Mouse (Mus musculus) neural tube, embryonic 12.5 days (tissue): ENCODE data around the gene Slc8b1. TPM values are rescaled to one million over a fixed set of nuclear protein-coding genes. Genes with fewer than 3 reads are reported as not detected.

Source experiments
- ATAC-seq: fragments of 200-750 bp; cut with Nextera tagmentation; 2 replicates; pipeline ENCODE4 v1.8.0; 2017; ENCODE audit warnings: low read depth, mild to moderate bottlenecking, moderate TSS enrichment, moderate library complexity; ENCODE audit not compliant: low FRiP score
- H3K27ac ChIP-seq: fragments of 300-500 bp; sonication (generic); 2 replicates; pipeline ENCODE4 v1.5.1; 2016
- H3K27me3 ChIP-seq: fragments of 300-500 bp; sonication (generic); replicated peaks from 2 replicates; pipeline ENCODE4 v1.6.1; 2016; ENCODE audit warnings: mild to moderate bottlenecking
- H3K36me3 ChIP-seq: fragments of 300-500 bp; sonication (generic); 2 replicates; pipeline ENCODE4 v1.6.1; 2016; ENCODE audit warnings: mild to moderate bottlenecking
- H3K4me1 ChIP-seq: fragments of 300-500 bp; sonication (generic); 2 replicates; pipeline ENCODE4 v1.6.1; 2016
- H3K4me2 ChIP-seq: fragments of 300-500 bp; sonication (generic); replicated peaks from 2 replicates; pipeline ENCODE4 v1.6.1; 2016; ENCODE audit warnings: mild to moderate bottlenecking
- H3K4me3 ChIP-seq: fragments of 300-500 bp; sonication (generic); 2 replicates; pipeline ENCODE4 v1.5.1; 2016
- H3K9ac ChIP-seq: fragments of 300-500 bp; sonication (generic); 2 replicates; pipeline ENCODE4 v1.6.1; 2016; ENCODE audit warnings: mild to moderate bottlenecking
- H3K9me3 ChIP-seq: fragments of 300-500 bp; sonication (generic); 2 replicates; pipeline ENCODE4 v1.6.1; 2016; ENCODE audit warnings: mild to moderate bottlenecking
- WGBS: fragments of 180-500 bp; shearing (Covaris S2); methylation state at CpG from one replicate; pipeline ENCODE4 v1.1.7; 2016; 5-methylcytosine and 5-hydroxymethylcytosine counted together
- polyA plus RNA-seq: library from polyadenylated mRNA; unstranded; fragments of >200 nt; fragmentation: Nextera tagmentation; extraction: Ambion mirVana; gene quantifications from 2 replicates; pipeline ENCODE4 v1.2.1, GENCODE M21; 2016

The Slc8b1 gene
- polyA plus RNA-seq, 1 experiment from 2014 or later = 6.9 TPM

GRCm38 (mm10) chr5:120562956-120563913 lies 52.3 kb downstream of the Slc8b1 start:
- no peak overlapping the region for H3K4me3 ChIP-seq

DNA sequence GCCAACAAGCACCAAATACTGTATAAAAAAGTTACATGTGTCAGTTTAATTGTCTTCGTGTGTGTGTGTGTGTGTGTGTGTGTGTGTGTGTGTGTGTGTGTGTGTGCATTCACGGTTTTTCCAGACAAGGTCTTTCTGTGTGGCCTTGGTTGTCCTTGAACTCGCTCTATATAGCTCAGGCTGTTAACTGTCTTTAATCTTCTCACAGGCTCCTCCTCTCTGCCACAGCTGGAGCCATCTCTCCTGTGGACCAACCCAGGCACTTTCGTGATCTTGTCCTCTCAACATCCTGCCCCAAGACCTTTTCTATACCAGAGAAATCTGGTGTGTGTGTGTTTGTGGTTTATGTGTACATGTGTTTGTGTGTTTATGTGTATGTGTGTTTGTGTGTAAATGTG lies 52.9 kb downstream of the Slc8b1 start:
- H3K4me2 ChIP-seq = no peak overlapping the region
- H3K9me3 ChIP-seq = no peaks in the 10 kb centered on the region
- no peak overlapping the region for H3K27ac ChIP-seq
- ATAC-seq = no peak
- H3K9ac ChIP-seq = no peak overlapping the region
- 58% methylated on average over 4 of the region's 4 CpGs for WGBS
- no peak overlapping the region for H3K4me3 ChIP-seq
- H3K4me1 ChIP-seq = peaks cover 82% of the 10 kb centered on the region
- no peaks in the 10 kb centered on the region for H3K27me3 ChIP-seq
- H3K36me3 ChIP-seq = no peaks in the 10 kb centered on the region

More at GRCm38 (mm10) chr5:120562956-120563913, 52.3 kb downstream of the Slc8b1 start:
- no peaks in the 10 kb centered on the region for H3K9me3 ChIP-seq
- no peaks in the 10 kb centered on the region for H3K27me3 ChIP-seq
- H3K9ac ChIP-seq = no peak overlapping the region
- H3K27ac ChIP-seq = 0 out of 2 replicates have a peak overlapping the region, but pooled peaks have one; percentile 7
- H3K4me2 ChIP-seq = 0 out of 2 replicates have a peak overlapping the region, but pooled peaks have one; percentile 10
- WGBS = 57% methylated on average over 28 of the region's 28 CpGs
- ATAC-seq = no peak
- H3K4me1 ChIP-seq = peaks cover 82% of the 10 kb centered on the region
- H3K36me3 ChIP-seq = no peaks in the 10 kb centered on the region; the same call in 1 of the 2 replicates

DNA sequence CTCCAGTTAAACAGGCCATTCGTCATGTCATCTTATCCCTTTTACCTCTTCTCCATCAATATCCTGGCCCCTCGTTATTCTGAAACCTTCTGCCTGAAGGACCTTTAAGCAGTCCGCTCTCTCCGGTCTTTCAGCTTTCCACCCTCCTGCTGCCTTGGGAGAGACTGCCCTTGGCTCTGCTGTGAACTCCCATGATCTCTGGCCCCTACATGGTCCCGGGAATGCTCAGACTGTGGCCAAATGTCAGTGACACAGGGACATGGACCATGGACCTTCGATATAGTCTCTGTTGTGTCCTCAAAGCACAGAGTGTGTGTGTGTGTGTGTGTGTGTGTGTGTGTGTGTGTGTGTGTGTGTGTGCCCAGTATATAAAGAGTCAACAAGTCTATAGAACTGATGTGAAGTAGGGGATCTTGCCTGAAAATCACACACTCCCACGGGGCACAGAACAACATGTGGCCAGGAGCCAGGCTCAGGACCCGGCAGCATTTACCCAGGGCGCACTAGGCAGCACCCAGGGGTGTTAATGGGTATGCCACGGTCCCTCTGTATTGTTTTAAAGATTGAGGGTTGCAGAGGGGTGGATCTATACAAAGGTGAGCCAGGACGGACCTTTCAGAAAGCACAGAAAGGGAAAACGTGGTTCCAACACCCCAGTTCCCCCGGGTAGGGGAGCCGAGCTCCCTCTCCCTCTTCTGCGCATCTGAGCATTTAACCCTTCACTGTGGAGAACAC lies 54.4 kb downstream of the Slc8b1 start:
- 32% methylated on average over 15 of the region's 15 CpGs for WGBS
- no peaks in the 10 kb centered on the region for H3K36me3 ChIP-seq
- H3K9ac ChIP-seq = peak overlapping the region; percentile 38; the same call in 1 of the 2 replicates
- ATAC-seq = no peak
- no peaks in the 10 kb centered on the region for H3K9me3 ChIP-seq
- no peaks in the 10 kb centered on the region for H3K27me3 ChIP-seq
- H3K27ac ChIP-seq = peak overlapping the region; percentile 86
- H3K4me3 ChIP-seq = no peak overlapping the region
- H3K4me1 ChIP-seq = peaks cover 85% of the 10 kb centered on the region
- peak overlapping the region; percentile 40 for H3K4me2 ChIP-seq

DNA sequence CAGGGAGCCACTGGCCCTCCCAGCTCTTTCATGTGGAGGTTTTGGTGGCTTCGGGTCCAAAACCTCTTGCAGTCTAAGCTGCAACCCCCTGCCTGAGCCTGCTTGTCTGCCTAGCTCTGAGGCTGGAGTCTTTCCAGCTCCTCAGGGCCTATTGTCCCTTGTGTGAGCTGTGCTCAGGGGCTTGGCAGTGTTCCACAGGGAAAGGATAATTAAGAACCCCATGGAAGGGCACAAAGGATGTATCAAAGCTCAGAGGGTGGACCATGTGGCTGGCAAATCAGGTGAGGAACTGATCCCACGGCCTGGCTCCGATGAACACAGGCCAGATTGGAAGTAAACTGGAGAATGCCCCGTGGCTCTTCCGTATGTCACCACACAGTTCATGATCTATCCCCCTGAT lies 55.1 kb downstream of the Slc8b1 start:
- WGBS = 28% methylated on average over 5 of the region's 5 CpGs
- Histone ChIP-seq H3K4me1 (peaks cover 86% of the 10 kb centered on the region), H3K27me3 (no peaks in the 10 kb centered on the region)

GRCm38 (mm10) chr5:120566681-120567252 lies 55.8 kb downstream of the Slc8b1 start:
- H3K4me3 ChIP-seq = no peak overlapping the region
- WGBS = 45% methylated on average over 9 of the region's 9 CpGs
- no peaks in the 10 kb centered on the region for H3K27me3 ChIP-seq
- peak overlapping the region; percentile 40 for H3K4me2 ChIP-seq
- H3K27ac ChIP-seq = peak overlapping the region; percentile 86
- ATAC-seq = 0 out of 2 replicates have a peak, but pooled peaks have one; percentile 1
- H3K9me3 ChIP-seq = no peaks in the 10 kb centered on the region
- peaks cover 90% of the 10 kb centered on the region for H3K4me1 ChIP-seq
- H3K36me3 ChIP-seq = no peaks in the 10 kb centered on the region
- H3K9ac ChIP-seq = no peak overlapping the region

More for the DNA sequence above, 55.1 kb downstream of the Slc8b1 start:
- Histone ChIP-seq H3K9me3 (no peaks in the 10 kb centered on the region), H3K36me3 (no peaks in the 10 kb centered on the region), H3K4me2 (peak overlapping the region; percentile 40; the same call in 1 of the 2 replicates), H3K9ac (0 out of 2 replicates have a peak overlapping the region, but pooled peaks have one; percentile 38), H3K4me3 (no peak overlapping the region), H3K27ac (peak overlapping the region; percentile 86)
- ATAC-seq = peak; percentile 46

- no peak overlapping the region for H3K4me3 ChIP-seq
- H3K27ac ChIP-seq = peak overlapping the region; percentile 86
- H3K9ac ChIP-seq = peak overlapping the region; percentile 45
- H3K4me1 ChIP-seq = peaks cover 91% of the 10 kb centered on the region
- no peaks in the 10 kb centered on the region for H3K27me3 ChIP-seq
- H3K9me3 ChIP-seq = no peaks in the 10 kb centered on the region
- WGBS = 6% methylated on average over 21 of the region's 21 CpGs
- no peaks in the 10 kb centered on the region for H3K36me3 ChIP-seq
- H3K4me2 ChIP-seq = peak overlapping the region; percentile 40
- peak; percentile 39 for ATAC-seq
Observed at GRCm38 (mm10) chr5:120567253-120567701, 56.3 kb downstream of the Slc8b1 start.

- no peaks in the 10 kb centered on the region for H3K27me3 ChIP-seq
- 26% methylated on average over 14 of the region's 14 CpGs for WGBS
- no peak overlapping the region for H3K4me3 ChIP-seq
- 0 out of 2 replicates have a peak, but pooled peaks have one; percentile 15 for ATAC-seq
- H3K4me2 ChIP-seq = peak overlapping the region; percentile 40
- H3K9ac ChIP-seq = peak overlapping the region; percentile 45
- peak overlapping the region; percentile 86 for H3K27ac ChIP-seq
- H3K4me1 ChIP-seq = peaks cover 88% of the 10 kb centered on the region
- H3K9me3 ChIP-seq = no peaks in the 10 kb centered on the region
- no peaks in the 10 kb centered on the region for H3K36me3 ChIP-seq
Observed at GRCm38 (mm10) chr5:120567761-120568211, 56.8 kb downstream of the Slc8b1 start.

DNA sequence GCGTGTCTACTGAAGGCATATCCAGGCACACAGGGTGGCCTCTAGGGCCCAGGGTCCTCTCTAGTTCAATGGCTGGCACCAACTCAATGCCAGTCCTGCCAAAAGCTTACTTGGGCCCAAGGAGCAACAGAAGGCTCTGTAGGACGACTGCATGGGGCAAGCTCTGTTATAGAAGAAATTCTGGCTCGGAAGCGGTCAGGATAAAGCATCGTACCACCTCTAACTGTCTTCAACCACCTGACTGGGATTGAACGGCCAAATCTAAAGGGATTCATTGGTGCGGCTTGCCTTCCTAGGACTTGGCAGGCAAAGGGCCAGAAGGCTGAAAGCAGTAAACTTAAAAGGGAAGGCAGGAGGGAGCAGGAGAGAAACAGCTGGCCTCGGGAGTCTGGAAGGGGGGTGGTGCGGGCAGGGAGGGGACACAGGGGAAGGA lies 57.4 kb downstream of the Slc8b1 start:
- H3K27ac ChIP-seq = peak overlapping the region; percentile 86
- no peaks in the 10 kb centered on the region for H3K36me3 ChIP-seq
- peak overlapping the region; percentile 40 for H3K4me2 ChIP-seq
- peaks cover 83% of the 10 kb centered on the region for H3K4me1 ChIP-seq
- no peaks in the 10 kb centered on the region for H3K9me3 ChIP-seq
- H3K9ac ChIP-seq = 0 out of 2 replicates have a peak overlapping the region, but pooled peaks have one; percentile 42
- WGBS = 45% methylated on average over 9 of the region's 9 CpGs
- no peak for ATAC-seq
- H3K27me3 ChIP-seq = no peaks in the 10 kb centered on the region
- no peak overlapping the region for H3K4me3 ChIP-seq

- Histone ChIP-seq H3K4me3 (no peak overlapping the region), H3K4me2 (0 out of 2 replicates have a peak overlapping the region, but pooled peaks have one; percentile 40)
- 86% methylated on average over 4 of the region's 4 CpGs for WGBS
Observed at GRCm38 (mm10) chr5:120568964-120569363, 58.0 kb downstream of the Slc8b1 start.

DNA sequence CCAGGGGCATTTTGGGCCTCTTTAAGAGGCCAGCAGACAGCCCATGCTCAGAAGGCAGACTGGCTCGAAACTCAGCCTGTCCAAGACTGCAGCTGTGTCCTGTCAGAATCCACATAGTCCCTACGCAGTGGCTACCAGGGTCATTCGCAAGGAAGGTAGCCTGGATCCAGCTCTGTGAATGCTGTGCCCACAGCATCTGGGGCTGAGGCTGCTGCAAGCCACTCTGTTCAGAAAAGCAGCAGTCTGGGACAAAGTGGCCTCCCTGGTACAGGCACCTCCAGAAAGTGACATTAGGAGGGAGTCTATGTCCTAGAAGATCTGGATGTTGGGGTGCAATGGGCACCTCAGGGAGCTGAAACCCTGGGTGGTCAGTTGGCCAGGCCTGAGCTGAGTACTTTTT lies 58.8 kb downstream of the Slc8b1 start:
- no peak overlapping the region for H3K9ac ChIP-seq
- WGBS = 94% methylated on average over 3 of the region's 3 CpGs
- H3K27me3 ChIP-seq = no peaks in the 10 kb centered on the region
- no peaks in the 10 kb centered on the region for H3K36me3 ChIP-seq
- H3K4me3 ChIP-seq = no peak overlapping the region
- H3K9me3 ChIP-seq = no peaks in the 10 kb centered on the region
- ATAC-seq = no peak
- H3K4me2 ChIP-seq = no peak overlapping the region
- no peak overlapping the region for H3K27ac ChIP-seq
- H3K4me1 ChIP-seq = peaks cover 72% of the 10 kb centered on the region

More at GRCm38 (mm10) chr5:120568964-120569363, 58.0 kb downstream of the Slc8b1 start:
- Histone ChIP-seq H3K27me3 (no peaks in the 10 kb centered on the region), H3K4me1 (peaks cover 77% of the 10 kb centered on the region), H3K27ac (0 out of 2 replicates have a peak overlapping the region, but pooled peaks have one; percentile 86), H3K9ac (no peak overlapping the region), H3K9me3 (no peaks in the 10 kb centered on the region), H3K36me3 (no peaks in the 10 kb centered on the region)
- ATAC-seq = no peak

DNA sequence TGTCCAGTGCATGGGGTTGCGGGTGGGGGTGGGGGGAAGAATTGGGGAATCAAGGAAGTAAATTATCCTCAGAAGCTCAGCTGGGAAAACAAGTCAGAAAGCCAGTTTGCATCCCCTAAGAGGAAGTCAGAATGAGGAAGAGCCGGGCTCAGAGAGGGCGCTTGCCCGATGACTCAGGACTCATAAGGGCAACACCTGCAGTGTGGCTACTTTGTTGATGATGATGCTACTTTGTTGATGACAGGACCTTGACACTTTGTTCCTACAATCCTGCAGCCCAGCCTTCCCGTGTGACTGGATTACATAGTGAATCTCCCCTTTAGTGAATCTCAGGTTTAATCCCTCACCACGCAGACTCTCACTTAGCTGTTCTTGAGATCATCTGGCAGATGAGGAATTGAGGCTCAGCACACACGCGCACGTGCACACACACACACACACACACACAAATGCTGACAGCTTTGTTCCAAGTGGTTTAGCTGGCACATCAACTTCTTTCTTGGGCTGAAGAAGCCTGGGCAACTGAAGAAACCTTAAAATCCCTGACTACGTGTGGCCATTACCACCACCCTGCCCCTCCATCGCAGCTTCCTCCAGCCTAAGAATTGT lies 59.4 kb downstream of the Slc8b1 start:
- H3K36me3 ChIP-seq = no peaks in the 10 kb centered on the region
- no peak for ATAC-seq
- no peaks in the 10 kb centered on the region for H3K9me3 ChIP-seq
- H3K27me3 ChIP-seq = no peaks in the 10 kb centered on the region
- H3K27ac ChIP-seq = no peak overlapping the region
- H3K4me1 ChIP-seq = peaks cover 67% of the 10 kb centered on the region
- WGBS = 86% methylated on average over 11 of the region's 11 CpGs
- no peak overlapping the region for H3K9ac ChIP-seq
- H3K4me2 ChIP-seq = no peak overlapping the region
- no peak overlapping the region for H3K4me3 ChIP-seq
